Mouse (Mus musculus) bone marrow, adult 2 months (tissue): Measurements from ENCODE around the gene Emc10.

Experiments used
- CTCF ChIP-seq: fragments of 200-500 bp; IDR thresholded peaks from 2 replicates; pipeline ENCODE4 v1.5.1; 2011; ENCODE audit warnings: low read length, control low read depth; ENCODE audit not compliant: control insufficient read depth, insufficient read depth
- POLR2A ChIP-seq: fragments of 200-500 bp; IDR thresholded peaks from 2 replicates; pipeline ENCODE4 v1.6.1; 2011; ENCODE audit warnings: low read depth, mild to moderate bottlenecking, control low read depth, low read length, borderline replicate concordance; ENCODE audit not compliant: control insufficient read depth

- TF ChIP-seq CTCF (no peak), POLR2A (no peak)
Observed at GRCm38 (mm10) chr7:44446070-44446855, 50.1 kb downstream of the Emc10 start.
